Mouse (Mus musculus) gastrocnemius, postnatal 25 days (tissue): ENCODE data around the gene Kat6b. TPM values are rescaled to one million over a fixed set of nuclear protein-coding genes. Genes with fewer than 3 reads are reported as not detected.

Experiments
- DNase-seq: peaks from one replicate; pipeline ENCODE4 v3.0.0; 2022
- total RNA-seq, 2 experiments: library from RNA; stranded (reverse); gene quantifications; 1 replicate in 1 of 2; 2 replicates in 1 of 2; pipeline ENCODE4 v1.2.3; 2021

Kat6b gene
- total RNA-seq, 2 experiments from 2014 or later, result 18.4 to 18.5 TPM

DNA sequence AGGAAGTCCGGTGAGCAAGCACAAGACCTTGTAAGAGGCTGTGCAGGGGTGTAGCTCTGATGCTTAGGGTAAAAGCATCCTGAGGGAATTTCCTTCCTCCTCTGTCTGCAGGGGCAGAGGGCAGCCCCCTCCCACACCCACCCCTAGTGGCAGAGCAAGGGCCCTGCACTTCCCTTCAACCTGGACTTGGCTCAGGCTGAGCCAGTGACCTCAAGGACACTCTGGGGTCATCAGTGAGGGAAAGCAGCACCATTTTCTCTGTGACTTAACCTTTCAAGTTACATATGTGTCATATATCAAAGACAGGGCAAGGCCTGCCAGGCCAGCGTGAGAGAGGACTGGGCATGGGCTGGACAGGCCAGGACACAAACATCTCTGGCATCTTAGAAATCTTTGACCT, 228.3 kb downstream of the Kat6b start:
- DNase-seq, result no peak

DNA sequence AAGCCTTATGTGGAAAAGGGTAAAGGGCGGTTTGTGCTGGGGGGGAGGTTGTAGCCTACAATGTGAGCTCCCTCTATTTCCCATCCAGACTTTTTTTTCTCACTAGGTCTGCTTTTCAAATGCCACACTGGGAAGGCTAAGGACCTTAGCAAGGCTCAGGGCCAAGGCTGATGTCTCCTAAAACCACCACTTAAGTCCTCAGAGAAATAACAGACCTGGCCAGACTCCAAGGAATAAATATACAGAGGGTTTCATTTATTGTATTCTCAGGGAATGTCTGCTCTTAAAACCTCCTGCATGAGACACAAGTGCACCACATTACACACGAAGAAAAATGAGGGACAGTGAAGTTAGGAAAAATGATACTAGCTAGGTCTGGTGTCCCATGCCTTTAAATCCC, 230.0 kb downstream of the Kat6b start:
- no peak for DNase-seq

DNA sequence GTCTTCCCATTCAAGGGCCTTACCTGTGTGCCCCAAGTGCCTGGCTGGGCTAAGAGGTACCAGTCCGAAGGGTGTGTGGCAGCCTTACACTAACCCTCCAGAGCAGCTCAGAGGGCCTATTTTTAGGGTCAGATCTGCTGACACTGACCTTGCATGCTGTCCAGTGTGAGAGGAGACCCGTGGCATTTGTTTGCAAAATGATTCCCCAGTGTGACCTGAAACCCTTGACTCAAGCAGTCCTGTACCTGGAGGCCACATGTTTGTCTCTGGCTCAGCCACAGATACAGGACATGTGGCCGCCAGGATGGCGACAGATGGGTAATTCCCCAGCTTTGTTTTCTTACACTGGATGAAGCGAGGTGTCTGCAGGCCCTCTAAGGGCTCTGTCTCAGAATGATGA, 233.3 kb downstream of the Kat6b start, which contains the start of gene Dupd1:
Gene Dupd1, minus strand, starts transcription at position 91 of the 400 bp plus-strand sequence.
- DNase-seq, result peak; percentile 65

DNA sequence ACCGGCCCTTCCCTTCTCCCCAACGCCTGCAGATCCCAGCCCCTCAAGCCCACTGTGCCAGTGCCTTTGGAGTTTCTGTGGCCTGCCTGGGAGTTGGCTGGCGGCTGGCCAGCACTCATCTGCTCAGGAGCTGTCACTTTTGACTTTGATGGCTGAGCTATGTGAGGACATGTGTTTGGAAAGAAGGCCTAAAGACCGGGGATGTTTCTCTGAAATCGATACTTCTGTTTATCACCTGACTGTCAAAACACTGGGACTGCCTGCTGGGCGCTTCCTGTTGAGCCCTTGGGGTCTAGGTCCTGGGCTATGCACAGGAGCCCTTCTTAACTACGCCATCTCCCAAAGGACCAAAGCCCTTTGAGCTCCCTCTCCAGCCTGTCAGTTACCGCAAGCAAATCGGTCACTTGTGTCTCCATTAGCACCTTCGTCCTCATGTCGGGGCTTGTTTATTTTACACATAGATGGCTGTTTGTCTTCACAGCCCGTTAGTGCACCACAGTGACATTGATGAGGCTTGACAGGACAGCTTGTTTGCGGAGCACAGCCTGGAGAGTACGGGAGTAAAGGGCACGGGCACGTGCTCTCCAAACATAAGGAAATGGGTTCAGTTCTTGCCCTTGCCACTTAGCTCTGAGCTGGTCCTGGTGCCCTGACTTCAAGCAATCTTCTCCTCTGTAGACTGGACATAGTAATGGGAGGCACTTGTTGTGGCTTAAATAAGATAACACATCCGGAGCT, 238.6 kb downstream of the Kat6b start:
- DNase-seq, result no peak

DNA sequence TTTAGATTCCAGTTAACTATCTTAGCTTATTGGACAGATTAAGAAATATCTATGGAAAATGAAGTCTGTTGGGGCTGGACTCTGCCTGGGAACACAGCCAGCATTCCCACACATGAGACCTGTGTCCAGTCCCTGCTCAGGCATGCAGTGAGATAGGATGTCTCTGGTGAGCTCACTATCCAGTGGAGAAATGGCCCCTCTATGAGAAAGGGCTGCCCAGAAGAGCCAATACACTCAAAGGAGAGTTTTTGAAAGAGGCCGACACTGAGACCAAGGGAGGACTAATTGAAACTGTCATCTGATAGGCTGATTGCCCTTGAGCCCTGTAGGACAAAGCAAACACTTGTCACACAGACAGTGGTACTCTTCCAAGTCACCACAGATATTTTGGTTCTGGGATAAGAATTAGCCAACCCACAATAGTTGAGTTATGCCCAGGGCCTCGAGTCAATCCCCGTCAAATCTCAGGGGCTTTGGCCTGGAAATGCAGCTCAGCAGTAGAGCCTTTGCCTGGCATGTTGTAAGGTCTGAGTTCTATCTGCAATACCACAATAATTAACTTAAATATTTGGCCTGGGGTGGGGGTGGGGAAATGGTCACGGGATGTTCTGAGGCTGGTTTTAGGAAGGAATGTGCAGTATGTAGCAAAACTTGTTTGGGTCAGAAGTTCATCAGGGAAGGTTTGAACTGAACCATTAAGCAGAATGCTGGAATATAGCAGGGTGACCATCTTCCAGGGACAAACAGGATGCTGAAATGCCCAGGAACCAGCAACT, 239.4 kb downstream of the Kat6b start:
- DNase-seq, result no peak

Other genes with a start within 250 kb of the Kat6b start
- 10 to 100 TPM; 57.7 to 62.2 TPM for gene Dupd1, start 233.1 kb downstream of the Kat6b start, total RNA-seq